Mouse (Mus musculus) liver, postnatal 0 days (tissue): Measurements from ENCODE around the gene Gm44805.

ENCODE experiments used
- CTCF ChIP-seq: sonication (generic); IDR thresholded peaks from 2 replicates; pipeline ENCODE4 v1.5.1; 2016; ENCODE audit warnings: antibody characterized with exemption, low read depth
- EP300 ChIP-seq: IDR thresholded peaks from 2 replicates; pipeline ENCODE4 v1.6.1; 2016; ENCODE audit warnings: antibody characterized with exemption, low read depth, mild to moderate bottlenecking

DNA sequence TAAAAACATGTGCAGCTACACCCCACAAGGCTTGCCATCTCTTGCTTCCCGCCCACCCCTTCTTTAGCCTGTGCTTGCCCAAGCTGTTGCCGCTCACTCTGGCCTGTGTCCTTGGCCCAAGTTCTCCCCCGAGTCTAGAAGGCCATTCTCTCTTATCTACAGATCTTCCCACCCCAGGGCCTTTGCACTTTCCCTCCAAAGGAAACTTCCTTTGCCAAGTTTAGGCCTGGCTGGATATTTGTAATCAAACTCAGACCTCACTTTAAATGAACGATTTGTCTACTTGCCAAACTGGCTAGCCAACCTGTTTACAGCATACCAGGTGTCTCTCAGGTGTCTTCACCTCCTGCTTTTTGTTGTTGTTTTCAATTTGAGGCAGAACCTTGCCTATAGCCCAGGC, 9.6 kb upstream of the Gm44805 start:
- TF ChIP-seq EP300: no peak
- no peak for TF ChIP-seq CTCF
